Mouse (Mus musculus) kidney, postnatal 0 days (tissue): ENCODE measurements around the gene Zbtb22. TPM values are rescaled to one million over a fixed set of nuclear protein-coding genes. Genes with fewer than 3 reads are reported as not detected.
"Not testable (repeated sequence)": the region's sequence is repeated elsewhere in the genome, so short reads cannot be mapped to it uniquely, and the experiment has no call there.

ENCODE experiments used
- ATAC-seq: fragments of 200-750 bp; cut with Nextera tagmentation; replicated peaks from 2 replicates; pipeline ENCODE4 v1.8.0; 2017; ENCODE audit warnings: low read depth, moderate number of reproducible peaks, moderate TSS enrichment, moderate library complexity; ENCODE audit not compliant: low FRiP score
- DNase-seq: peaks from one replicate; pipeline ENCODE4 v3.0.0-alpha.2; 2016; ENCODE audit warnings: low spot score
- H3K27ac ChIP-seq: fragments of 300-500 bp; sonication (generic); 2 replicates; pipeline ENCODE4 v1.5.1; 2014; ENCODE audit warnings: mild to moderate bottlenecking
- H3K27me3 ChIP-seq: fragments of 300-500 bp; sonication (generic); 2 replicates; pipeline ENCODE4 v1.6.1; 2014; ENCODE audit warnings: low read length, mixed read lengths; ENCODE audit not compliant: insufficient read depth
- H3K36me3 ChIP-seq: fragments of 300-500 bp; sonication (generic); 2 replicates; pipeline ENCODE4 v1.6.1; 2014; ENCODE audit warnings: low read length, mixed read lengths; ENCODE audit not compliant: insufficient read depth
- H3K4me1 ChIP-seq: fragments of 300-500 bp; sonication (generic); replicated peaks from 2 replicates; pipeline ENCODE4 v1.6.1; 2014; ENCODE audit warnings: antibody characterized with exemption, low read length, mixed read lengths; ENCODE audit not compliant: insufficient read depth
- H3K4me2 ChIP-seq: fragments of 300-500 bp; sonication (generic); 2 replicates; pipeline ENCODE4 v1.6.1; 2014; ENCODE audit warnings: mild to moderate bottlenecking, low read length, moderate library complexity, mixed read lengths
- H3K4me3 ChIP-seq: fragments of 300-500 bp; sonication (generic); replicated peaks from 2 replicates; pipeline ENCODE4 v1.5.1; 2014; ENCODE audit warnings: low read depth, low read length
- H3K9ac ChIP-seq: fragments of 300-500 bp; sonication (generic); 2 replicates; pipeline ENCODE4 v1.6.1; 2014; ENCODE audit warnings: low read depth, low read length
- H3K9me3 ChIP-seq: fragments of 300-500 bp; sonication (generic); replicated peaks from 2 replicates; pipeline ENCODE4 v1.6.1; 2016; ENCODE audit warnings: low read length, inconsistent platforms, mixed read lengths
- CTCF ChIP-seq: IDR thresholded peaks from 2 replicates; pipeline ENCODE4 v1.5.1; 2016; ENCODE audit warnings: antibody characterized with exemption, low read depth, mild to moderate bottlenecking, moderate library complexity
- WGBS: fragments of 180-500 bp; shearing (Covaris S2); extraction: QIAGEN DNeasy Blood & Tissue Kit; methylation state at CpG from one replicate; pipeline ENCODE4 v1.1.7; 2014; 5-methylcytosine and 5-hydroxymethylcytosine counted together
- polyA plus RNA-seq: library from polyadenylated mRNA; unstranded; fragments of >200 nt; fragmentation: Nextera tagmentation; extraction: Ambion mirVana; gene quantifications from 2 replicates; pipeline ENCODE4 v1.2.1, GENCODE M21; 2015

Gene Zbtb22
- polyA plus RNA-seq, 1 experiment from 2014 or later: 19.8 TPM

DNA sequence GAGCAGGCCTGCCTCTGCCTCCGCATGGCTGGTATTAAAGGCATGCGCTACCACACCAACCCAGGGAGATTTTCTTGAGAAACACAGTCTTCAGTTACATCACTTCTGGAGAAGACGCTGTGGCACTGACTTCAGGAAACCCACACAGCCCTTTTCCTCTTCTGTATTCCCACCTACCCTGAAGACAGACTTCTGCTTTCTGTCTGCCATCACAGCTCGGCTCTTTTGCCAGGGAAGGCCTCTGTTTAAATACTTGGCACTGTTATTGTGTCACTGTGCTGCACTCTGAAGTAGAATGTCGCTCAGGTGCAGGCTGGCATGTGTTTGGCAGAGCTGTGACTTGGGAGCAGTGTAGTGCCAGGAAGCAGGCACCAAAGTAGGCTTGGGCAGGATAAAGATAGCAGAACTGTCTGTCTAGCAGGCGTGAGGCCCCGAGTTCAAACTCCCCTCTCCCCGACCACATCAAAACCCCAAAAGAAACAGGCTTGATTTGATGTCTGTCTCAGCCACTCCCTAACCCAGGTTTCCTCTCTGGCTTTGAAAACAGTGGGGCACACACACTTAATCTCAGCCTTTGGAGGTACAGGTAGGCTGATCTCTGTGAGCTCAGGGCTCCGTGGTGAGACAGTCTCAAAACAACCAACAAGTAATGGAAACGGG lies 31.9 kb downstream of the Zbtb22 start:
- no peak overlapping the region for H3K9ac ChIP-seq
- ATAC-seq (no peak), DNase-seq (no peak)
- H3K4me3 ChIP-seq: no peak overlapping the region
- no peak overlapping the region for H3K4me2 ChIP-seq
- no peak for TF ChIP-seq CTCF
- H3K27ac ChIP-seq: no peak overlapping the region
- 86% methylated on average over 10 of the region's 10 CpGs for WGBS
- no peaks in the 10 kb centered on the region for H3K9me3 ChIP-seq
- peaks cover 17% of the 10 kb centered on the region; the same call in 1 of the 2 replicates for H3K36me3 ChIP-seq
- no peaks in the 10 kb centered on the region for H3K27me3 ChIP-seq
- H3K4me1 ChIP-seq: peaks cover 13% of the 10 kb centered on the region; the same call in 1 of the 2 replicates

- TF ChIP-seq CTCF: no peak
- no peak overlapping the region for H3K4me2 ChIP-seq
- H3K27me3 ChIP-seq: no peaks in the 10 kb centered on the region
- DNase-seq: no peak
- peaks cover 22% of the 10 kb centered on the region; the same call in 1 of the 2 replicates for H3K36me3 ChIP-seq
- H3K9me3 ChIP-seq: no peaks in the 10 kb centered on the region
- H3K4me1 ChIP-seq: peaks cover 17% of the 10 kb centered on the region
- no peak overlapping the region for H3K27ac ChIP-seq
- WGBS: 84% methylated on average over 22 of the region's 22 CpGs
- ATAC-seq: no peak
- no peak overlapping the region for H3K9ac ChIP-seq
- no peak overlapping the region for H3K4me3 ChIP-seq
These were observed 32.6 kb downstream of the Zbtb22 start for GRCm38 (mm10) chr17:33948090-33948904.

DNA sequence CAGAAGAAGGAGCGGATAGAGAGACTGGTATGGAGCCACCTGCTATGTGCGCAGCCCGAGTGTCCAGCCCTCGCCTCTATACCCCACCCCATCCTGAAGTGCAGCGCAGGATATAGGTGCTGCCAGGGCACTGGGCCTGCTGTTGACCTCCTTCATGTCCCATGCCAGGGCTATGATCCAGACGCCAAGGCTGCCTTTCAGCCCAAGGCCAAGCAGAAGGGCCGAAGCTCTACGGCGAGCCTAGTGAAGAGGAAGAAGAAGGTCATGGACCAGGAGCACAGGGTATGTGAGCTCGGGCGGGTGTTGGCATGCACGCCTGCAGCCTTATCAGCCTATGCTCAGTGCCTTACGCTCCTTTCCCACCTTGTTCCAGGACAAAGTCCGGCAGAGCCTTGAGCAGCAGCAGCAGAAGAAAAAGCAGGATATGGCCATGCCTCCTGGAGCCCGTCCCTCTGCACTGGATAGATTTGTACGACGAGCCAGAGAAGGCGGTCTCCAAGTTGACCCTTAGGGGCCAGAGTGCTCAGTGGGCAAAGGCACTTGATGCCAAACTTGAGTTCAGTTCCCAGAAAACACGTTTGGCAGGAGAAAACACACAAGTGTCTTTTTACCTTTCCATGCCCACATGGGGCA lies 33.3 kb downstream of the Zbtb22 start:
- DNase-seq (no peak), ATAC-seq (no peak)
- no peaks in the 10 kb centered on the region for H3K27me3 ChIP-seq
- no peak for TF ChIP-seq CTCF
- 91% methylated on average over 19 of the region's 19 CpGs for WGBS
- H3K4me2 ChIP-seq: no peak overlapping the region
- no peak overlapping the region for H3K4me3 ChIP-seq
- peaks cover 28% of the 10 kb centered on the region; the same call in 1 of the 2 replicates for H3K36me3 ChIP-seq
- no peaks in the 10 kb centered on the region for H3K9me3 ChIP-seq
- no peak overlapping the region for H3K27ac ChIP-seq
- no peak overlapping the region for H3K9ac ChIP-seq
- peaks cover 22% of the 10 kb centered on the region for H3K4me1 ChIP-seq

DNA sequence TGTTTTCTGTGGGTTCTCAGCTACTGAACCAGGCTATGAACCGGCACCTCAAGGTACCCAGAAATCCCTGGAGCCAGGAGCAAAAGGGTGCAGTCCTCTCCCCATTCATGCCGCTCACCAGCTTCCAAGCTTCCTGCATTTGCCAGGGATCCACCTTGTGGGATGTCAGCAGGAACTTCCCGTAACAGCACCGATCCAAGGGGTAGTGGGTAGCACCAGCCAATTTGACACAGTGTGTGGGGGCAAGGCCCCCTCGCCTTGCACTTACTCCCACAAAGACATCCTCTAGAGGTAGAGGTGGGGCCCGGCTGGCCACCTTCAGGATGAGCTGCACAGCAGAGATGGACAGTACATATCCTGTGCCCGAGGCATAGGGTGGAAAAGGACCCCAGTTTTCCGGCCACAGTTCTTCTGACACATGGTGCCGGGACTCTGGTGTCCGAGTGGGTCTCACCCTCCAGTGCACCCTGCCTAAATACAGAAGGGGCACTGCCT lies 34.5 kb downstream of the Zbtb22 start:
- H3K36me3 ChIP-seq: peaks cover 25% of the 10 kb centered on the region; the same call in 1 of the 2 replicates
- peak overlapping the region; percentile 66 for H3K9ac ChIP-seq
- H3K4me3 ChIP-seq: peak overlapping the region; percentile 43
- H3K27ac ChIP-seq: peak overlapping the region; percentile 89; the same call in 1 of the 2 replicates
- 70% methylated on average over 10 of the region's 10 CpGs for WGBS
- peak overlapping the region; percentile 86 for H3K4me2 ChIP-seq
- ATAC-seq: no peak
- DNase-seq: no peak
- H3K27me3 ChIP-seq: no peaks in the 10 kb centered on the region
- no peaks in the 10 kb centered on the region for H3K9me3 ChIP-seq
- TF ChIP-seq CTCF: no peak
- peaks cover 29% of the 10 kb centered on the region for H3K4me1 ChIP-seq

GRCm38 (mm10) chr17:33951021-33951946 lies 35.6 kb downstream of the Zbtb22 start, which contains the start of gene B3galt4:
TSS of gene B3galt4 (minus strand) at chr17:33951488.
- peak; percentile 77 for ATAC-seq
- 1% methylated on average over 45 of the region's 45 CpGs for WGBS
- 0 out of 2 replicates have a peak, but pooled peaks have one; percentile 11 for TF ChIP-seq CTCF
- H3K9me3 ChIP-seq: no peaks in the 10 kb centered on the region
- H3K9ac ChIP-seq: peak within 1 kb of the TSS; percentile 66
- peaks cover 25% of the 10 kb centered on the region; the same call in 1 of the 2 replicates for H3K36me3 ChIP-seq
- peak within 1 kb of the TSS; percentile 43 for H3K4me3 ChIP-seq
- DNase-seq: peak; percentile 93
- peaks cover 29% of the 10 kb centered on the region for H3K4me1 ChIP-seq
- H3K27ac ChIP-seq: peak within 1 kb of the TSS; percentile 89
- no peaks in the 10 kb centered on the region for H3K27me3 ChIP-seq
- H3K4me2 ChIP-seq: peak within 1 kb of the TSS; percentile 86

DNA sequence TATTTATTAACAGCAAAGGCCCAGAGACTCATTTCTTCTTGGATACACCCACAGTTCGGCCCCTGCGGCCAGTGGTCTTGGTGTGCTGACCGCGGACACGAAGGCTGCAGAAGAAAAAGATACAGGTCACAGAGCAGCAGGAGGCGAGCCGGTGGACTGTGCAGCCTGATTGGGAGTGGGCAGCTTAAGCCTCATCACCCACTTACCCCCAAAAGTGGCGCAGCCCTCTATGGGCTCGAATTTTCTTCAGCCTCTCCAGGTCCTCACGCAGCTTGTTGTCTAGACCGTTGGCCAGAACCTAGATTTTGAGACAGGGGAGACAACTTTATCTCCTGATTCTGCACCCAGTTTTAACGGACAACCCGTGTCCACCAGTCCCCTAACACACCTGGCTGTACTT lies 36.3 kb downstream of the Zbtb22 start:
- not testable (repeated sequence) for ATAC-seq, H3K27me3 ChIP-seq, H3K9ac ChIP-seq, H3K9me3 ChIP-seq, DNase-seq
- peak overlapping the region; percentile 86; the same call in 1 of the 2 replicates for H3K4me2 ChIP-seq
- peak overlapping the region; percentile 89; the same call in 1 of the 2 replicates for H3K27ac ChIP-seq
- peaks cover 29% of the 10 kb centered on the region for H3K4me1 ChIP-seq
- H3K4me3 ChIP-seq: 0 out of 2 replicates have a peak overlapping the region, but pooled peaks have one; percentile 43
- peaks cover 25% of the 10 kb centered on the region; the same call in 1 of the 2 replicates for H3K36me3 ChIP-seq
- WGBS: 65% methylated on average over 13 of the region's 13 CpGs
